Mouse (Mus musculus) NIH3T3 (cell line): ENCODE data around the gene Wnk1.

Source experiments
- DNase-seq: peaks from one replicate; pipeline ENCODE4 v3.0.0-alpha.2; 2012; ENCODE audit warnings: low read depth

The Wnk1 gene

GRCm38 (mm10) chr6:119903081-119903789 is 135.2 kb downstream of the Wnk1 start:
- peak; percentile 72 for DNase-seq

DNA sequence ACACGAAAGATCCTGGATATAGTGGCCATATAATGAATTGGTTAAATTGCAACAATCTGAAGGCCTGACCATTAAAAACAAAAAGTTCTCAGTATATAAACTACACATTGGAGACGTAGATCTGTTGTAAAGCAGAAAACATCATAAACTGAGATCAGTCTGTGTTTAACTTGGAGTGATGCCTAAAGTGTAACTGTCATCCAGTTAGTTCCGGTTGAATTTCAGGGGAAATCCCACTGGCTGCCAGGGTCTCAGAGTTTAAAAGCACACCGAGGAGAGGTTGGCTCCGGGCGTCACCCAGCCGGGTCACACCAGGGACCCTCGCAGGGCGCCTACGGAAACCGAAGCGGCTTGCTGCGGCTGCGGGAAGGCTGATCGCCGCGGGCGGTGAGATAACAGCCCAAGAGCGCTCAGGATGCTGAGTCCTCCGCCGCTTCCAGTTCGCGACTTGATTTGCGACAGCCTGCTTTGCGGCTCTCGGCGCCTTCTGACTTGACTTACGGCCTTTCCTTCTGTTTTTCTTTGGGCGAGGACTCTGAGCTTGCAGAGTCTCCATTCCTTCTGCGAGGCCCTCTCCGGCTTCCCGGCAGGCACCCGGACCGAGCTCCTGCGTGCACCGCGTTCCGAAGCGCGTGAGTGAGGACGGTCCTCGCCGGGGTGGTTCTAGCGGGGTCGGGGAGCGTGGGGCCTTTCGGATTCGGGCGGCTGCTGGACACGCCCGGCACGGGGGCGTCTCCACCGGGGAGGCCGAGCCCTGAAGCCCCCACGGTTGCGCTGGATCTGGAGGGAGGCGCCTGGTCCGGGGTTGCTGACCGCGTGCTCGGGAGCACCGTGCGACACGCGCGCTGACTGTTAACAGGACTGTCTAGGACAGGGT is 136.0 kb downstream of the Wnk1 start, which contains the start of gene Rad52:
Gene Rad52, plus strand, starts transcription at position 495 of the 877 bp plus-strand sequence.
- DNase-seq, result peak; percentile 96

DNA sequence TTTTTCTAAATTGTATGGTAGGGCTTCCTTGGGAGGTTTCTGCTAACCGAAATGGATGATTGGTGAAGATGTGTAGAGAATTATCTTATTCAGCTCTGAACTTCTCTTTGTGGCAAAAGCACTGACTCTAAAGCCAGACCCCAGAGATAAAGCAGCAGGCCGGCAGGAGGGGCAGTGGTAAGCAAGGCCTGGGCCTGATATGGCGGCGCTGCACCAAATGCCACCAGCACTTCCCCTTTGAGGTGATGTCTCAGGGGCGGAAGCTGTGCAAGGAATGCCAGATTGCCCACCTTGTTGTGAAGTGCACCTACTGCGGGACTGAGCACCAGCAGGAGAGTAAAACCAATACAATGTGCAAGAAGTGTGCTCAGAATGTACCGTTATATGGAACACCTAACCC is 145.8 kb downstream of the Wnk1 start:
- no peak for DNase-seq

- no peak for DNase-seq
Observed at GRCm38 (mm10) chr6:119883151-119883550, 155.3 kb downstream of the Wnk1 start.
